Mouse (Mus musculus) kidney, embryonic 16.5 days (tissue): ENCODE measurements around the gene Gp1ba. TPM values are rescaled to one million over a fixed set of nuclear protein-coding genes. Genes with fewer than 3 reads are reported as not detected.

Experiments used
- ATAC-seq: fragments of 200-750 bp; cut with Nextera tagmentation; 2 replicates; pipeline ENCODE4 v1.8.0; 2017; ENCODE audit warnings: moderate TSS enrichment; ENCODE audit not compliant: low FRiP score, low TSS enrichment
- H3K27ac ChIP-seq: fragments of 300-500 bp; sonication (generic); 2 replicates; pipeline ENCODE4 v1.5.1; 2014; ENCODE audit warnings: low read length
- H3K27me3 ChIP-seq: fragments of 300-500 bp; sonication (generic); 2 replicates; pipeline ENCODE4 v1.6.1; 2014; ENCODE audit warnings: low read length, control low read depth, mixed read lengths; ENCODE audit not compliant: insufficient read depth
- H3K36me3 ChIP-seq: fragments of 300-500 bp; sonication (generic); 2 replicates; pipeline ENCODE4 v1.6.1; 2014; ENCODE audit warnings: low read length, control low read depth, mixed read lengths; ENCODE audit not compliant: insufficient read depth
- H3K4me1 ChIP-seq: fragments of 300-500 bp; sonication (generic); 2 replicates; pipeline ENCODE4 v1.6.1; 2014; ENCODE audit warnings: low read length, control low read depth, mixed read lengths; ENCODE audit not compliant: insufficient read depth
- H3K4me2 ChIP-seq: fragments of 300-500 bp; sonication (generic); replicated peaks from 2 replicates; pipeline ENCODE4 v1.6.1; 2014; ENCODE audit warnings: low read depth, low read length
- H3K4me3 ChIP-seq: fragments of 300-500 bp; sonication (generic); 2 replicates; pipeline ENCODE4 v1.5.1; 2014; ENCODE audit warnings: mild to moderate bottlenecking, low read length
- H3K9ac ChIP-seq: fragments of 300-500 bp; sonication (generic); replicated peaks from 2 replicates; pipeline ENCODE4 v1.6.1; 2014; ENCODE audit warnings: low read length
- H3K9me3 ChIP-seq: fragments of 300-500 bp; sonication (generic); 2 replicates; pipeline ENCODE4 v1.6.1; 2016; ENCODE audit warnings: low read length, control low read depth
- WGBS: fragments of 180-500 bp; shearing (Covaris S2); extraction: QIAGEN DNeasy Blood & Tissue Kit; methylation state at CpG from one replicate; pipeline ENCODE4 v1.1.7; 2014; 5-methylcytosine and 5-hydroxymethylcytosine counted together
- polyA plus RNA-seq: library from polyadenylated mRNA; unstranded; fragments of >200 nt; fragmentation: Nextera tagmentation; extraction: Ambion mirVana; gene quantifications from 2 replicates; pipeline ENCODE4 v1.2.1, GENCODE M21; 2015

The Gp1ba gene
- polyA plus RNA-seq, 1 experiment from 2014 or later = 0.11 TPM

DNA sequence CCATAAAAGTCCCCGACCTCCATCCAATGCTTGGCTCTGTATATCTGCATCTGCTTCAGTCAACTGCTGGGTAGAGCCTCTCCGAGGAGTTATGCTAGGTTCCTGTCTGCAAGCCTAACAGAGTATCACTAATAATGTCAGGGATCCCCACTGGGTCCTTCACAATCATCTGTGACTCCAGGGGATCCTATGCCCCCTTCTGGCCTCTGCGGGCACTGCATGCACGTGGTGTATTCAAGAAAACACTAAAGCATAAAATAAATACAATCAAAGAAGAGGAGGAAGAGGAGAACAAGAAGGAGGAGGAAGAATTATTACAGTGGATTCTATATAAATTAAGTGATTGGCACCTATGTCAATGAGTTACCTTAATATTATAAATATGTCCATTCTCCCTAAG lies 13.4 kb upstream of the Gp1ba start:
- Histone ChIP-seq H3K9me3 (no peaks in the 10 kb centered on the region), H3K4me3 (no peak overlapping the region), H3K27ac (no peak overlapping the region), H3K36me3 (no peaks in the 10 kb centered on the region), H3K9ac (no peak overlapping the region), H3K27me3 (no peaks in the 10 kb centered on the region), H3K4me2 (no peak overlapping the region), H3K4me1 (peaks cover 7% of the 10 kb centered on the region; the same call in 1 of the 2 replicates)
- no peak for ATAC-seq
- WGBS = 49% methylated on average over 4 of the region's 4 CpGs

DNA sequence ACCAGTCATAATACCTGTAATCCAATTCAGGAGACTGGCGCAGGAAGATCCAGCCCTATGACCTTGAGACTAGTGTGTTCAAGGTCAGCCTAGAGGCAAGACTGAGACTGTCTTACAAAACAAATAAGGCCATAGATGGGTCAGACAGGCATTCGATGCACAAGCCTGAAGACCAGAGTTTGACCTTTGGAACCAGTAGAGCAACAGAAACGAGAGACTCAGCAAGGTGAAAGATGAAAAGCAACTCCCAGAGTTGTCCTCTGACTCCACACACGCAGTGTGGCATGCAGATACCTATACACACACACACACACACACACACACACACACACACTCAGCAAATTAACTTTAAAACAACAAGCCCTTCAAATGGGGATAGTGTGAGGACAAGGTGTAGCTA lies 12.0 kb upstream of the Gp1ba start:
- no peak for ATAC-seq
- Histone ChIP-seq H3K4me2 (no peak overlapping the region), H3K4me3 (no peak overlapping the region), H3K9me3 (no peaks in the 10 kb centered on the region), H3K27me3 (no peaks in the 10 kb centered on the region), H3K4me1 (peaks cover 5% of the 10 kb centered on the region; the same call in 1 of the 2 replicates), H3K27ac (no peak overlapping the region), H3K36me3 (no peaks in the 10 kb centered on the region), H3K9ac (no peak overlapping the region)
- 48% methylated on average over 4 of the region's 4 CpGs for WGBS

DNA sequence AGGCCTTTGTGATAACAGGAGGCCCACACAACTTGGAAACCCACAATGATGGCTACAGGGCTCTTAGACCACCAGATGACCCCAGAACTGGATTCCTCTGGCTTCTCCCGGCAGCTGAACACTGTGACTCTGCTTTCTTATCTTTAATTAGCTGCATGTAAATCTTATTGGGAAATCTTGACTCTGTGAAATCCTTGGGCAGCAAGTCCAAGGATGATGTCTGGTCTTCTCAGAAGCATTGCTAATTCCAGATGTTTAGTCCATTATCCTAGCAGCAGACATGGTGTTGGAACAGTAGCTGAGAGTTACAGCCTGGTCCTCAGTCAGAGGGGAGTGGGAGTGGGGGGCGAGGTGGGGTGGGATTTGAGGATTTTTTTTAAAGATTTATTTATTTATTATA lies 10.5 kb upstream of the Gp1ba start:
- H3K27ac ChIP-seq = no peak overlapping the region
- no peak for ATAC-seq
- no peaks in the 10 kb centered on the region for H3K9me3 ChIP-seq
- no peaks in the 10 kb centered on the region for H3K4me1 ChIP-seq
- H3K4me2 ChIP-seq = no peak overlapping the region
- H3K36me3 ChIP-seq = no peaks in the 10 kb centered on the region
- H3K27me3 ChIP-seq = no peaks in the 10 kb centered on the region
- H3K9ac ChIP-seq = no peak overlapping the region
- 70% methylated on average over 2 of the region's 2 CpGs for WGBS
- H3K4me3 ChIP-seq = no peak overlapping the region

DNA sequence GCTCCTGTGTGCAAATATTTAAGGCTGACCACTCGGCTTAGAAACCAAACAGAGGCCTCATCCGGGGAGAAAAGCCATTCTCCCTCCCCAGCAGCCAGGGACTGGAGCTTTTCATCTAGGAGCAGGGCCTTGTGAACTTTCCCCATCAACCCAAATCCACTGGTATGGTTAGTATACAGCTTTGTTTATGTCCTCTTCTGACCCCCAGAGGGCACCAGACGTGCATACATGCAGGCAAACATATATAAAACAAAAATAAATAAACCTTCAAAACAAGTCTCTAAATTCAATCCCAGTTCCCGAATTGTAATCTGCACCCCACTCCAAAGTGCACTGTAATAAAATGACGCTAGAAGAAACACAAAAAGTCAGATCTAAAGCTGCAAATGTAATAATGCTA lies 9.4 kb upstream of the Gp1ba start:
- H3K4me1 ChIP-seq = no peaks in the 10 kb centered on the region
- H3K4me3 ChIP-seq = no peak overlapping the region
- H3K36me3 ChIP-seq = no peaks in the 10 kb centered on the region
- ATAC-seq = no peak
- WGBS = 52% methylated on average over 5 of the region's 5 CpGs
- H3K27ac ChIP-seq = no peak overlapping the region
- no peak overlapping the region for H3K9ac ChIP-seq
- H3K27me3 ChIP-seq = no peaks in the 10 kb centered on the region
- no peak overlapping the region for H3K4me2 ChIP-seq
- no peaks in the 10 kb centered on the region for H3K9me3 ChIP-seq

DNA sequence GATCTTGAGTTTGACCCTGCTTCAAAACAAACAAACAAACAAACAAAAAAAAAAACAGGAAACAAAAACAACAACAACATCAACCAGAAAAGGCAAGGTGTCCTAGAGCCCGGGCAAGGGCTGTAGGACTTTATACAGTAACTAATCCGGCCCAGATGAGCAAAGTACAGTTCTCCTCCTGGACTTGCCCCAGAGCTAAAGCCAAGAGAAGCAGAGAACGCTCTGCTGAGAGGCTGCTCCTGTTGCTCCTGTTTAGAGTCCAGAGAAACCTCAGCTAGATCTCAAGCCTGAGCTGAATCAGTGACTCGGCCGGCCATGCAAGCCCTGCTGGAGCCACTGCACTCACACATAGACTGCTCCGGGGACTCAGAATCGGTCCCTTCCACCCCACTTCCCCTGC lies 8.8 kb upstream of the Gp1ba start:
- no peaks in the 10 kb centered on the region for H3K9me3 ChIP-seq
- no peaks in the 10 kb centered on the region for H3K27me3 ChIP-seq
- H3K4me2 ChIP-seq = no peak overlapping the region
- H3K27ac ChIP-seq = no peak overlapping the region
- ATAC-seq = no peak
- H3K4me1 ChIP-seq = no peaks in the 10 kb centered on the region
- 61% methylated on average over 7 of the region's 7 CpGs for WGBS
- H3K9ac ChIP-seq = no peak overlapping the region
- H3K4me3 ChIP-seq = no peak overlapping the region
- H3K36me3 ChIP-seq = no peaks in the 10 kb centered on the region

DNA sequence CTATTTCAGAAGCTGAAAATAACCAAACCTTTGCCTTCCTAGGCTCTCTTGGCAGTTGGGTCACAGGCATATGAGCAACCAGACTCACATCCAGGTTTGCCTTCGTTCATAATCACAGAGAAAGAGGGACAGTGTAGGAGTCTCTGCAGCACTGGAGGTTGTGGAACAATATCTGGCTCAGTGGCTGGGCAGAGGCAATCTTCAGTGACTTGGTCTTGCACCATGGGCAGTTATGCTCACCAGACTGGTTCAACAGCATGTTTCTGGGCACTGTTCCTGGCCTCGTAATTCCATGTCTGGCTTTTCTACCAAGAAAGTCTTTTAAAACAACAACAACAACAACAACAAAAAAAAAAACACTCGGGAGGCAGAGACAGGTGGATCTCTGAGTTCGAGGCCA lies 3.3 kb upstream of the Gp1ba start:
- ATAC-seq = no peak
- H3K4me3 ChIP-seq = no peak overlapping the region

DNA sequence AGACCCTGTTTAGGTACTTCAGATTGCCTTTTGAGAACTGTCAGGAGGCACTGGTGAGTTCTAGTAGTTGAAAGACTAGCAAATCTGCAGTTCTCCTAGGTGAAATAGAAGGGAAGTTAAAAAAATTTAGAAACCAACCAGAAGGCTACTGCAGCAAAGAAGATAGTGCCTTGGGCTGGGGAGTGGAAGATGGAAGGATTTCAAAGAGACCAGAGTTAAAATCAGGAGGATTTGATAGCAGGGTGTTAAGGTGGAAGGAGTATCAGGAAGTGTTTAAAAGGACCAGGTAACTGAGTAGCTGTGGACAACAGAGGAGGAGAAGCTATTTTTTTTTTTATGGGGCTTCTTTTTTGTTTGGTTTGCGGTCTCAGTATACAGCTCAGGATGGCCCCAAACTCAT lies 1.2 kb upstream of the Gp1ba start:
- Histone ChIP-seq H3K27ac (no peak overlapping the region), H3K9me3 (no peaks in the 10 kb centered on the region), H3K27me3 (no peaks in the 10 kb centered on the region), H3K4me2 (no peak overlapping the region), H3K36me3 (no peaks in the 10 kb centered on the region), H3K9ac (no peak overlapping the region), H3K4me1 (no peaks in the 10 kb centered on the region), H3K4me3 (no peak overlapping the region)
- 90% methylated on average over 1 of the region's 1 CpGs for WGBS
- ATAC-seq = no peak

More for the DNA sequence above, 3.3 kb upstream of the Gp1ba start:
- Histone ChIP-seq H3K9me3 (no peaks in the 10 kb centered on the region), H3K4me1 (no peaks in the 10 kb centered on the region), H3K27me3 (no peaks in the 10 kb centered on the region), H3K36me3 (no peaks in the 10 kb centered on the region), H3K9ac (no peak overlapping the region), H3K27ac (no peak overlapping the region), H3K4me2 (no peak overlapping the region)
- WGBS = 76% methylated on average over 4 of the region's 4 CpGs

DNA sequence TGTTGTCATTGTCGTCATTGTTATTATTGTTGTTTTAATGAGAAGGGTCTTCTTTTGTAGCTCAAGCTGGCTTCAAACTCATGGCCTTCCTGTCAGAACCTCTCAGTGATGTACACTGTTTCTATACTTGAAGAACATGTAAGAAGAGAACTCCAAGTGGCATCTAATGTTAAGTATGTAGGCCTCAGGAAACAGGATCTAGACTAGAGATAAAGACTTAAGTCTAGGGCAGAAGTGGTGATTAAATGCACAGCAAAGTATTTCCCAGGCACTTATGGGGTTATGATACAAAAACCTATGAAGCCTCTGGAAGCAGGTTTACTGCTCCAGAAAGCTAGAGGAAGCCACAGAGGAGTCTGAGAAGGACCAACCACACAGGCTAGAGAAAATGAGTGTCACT lies 629 bp upstream of the Gp1ba start:
- H3K9me3 ChIP-seq = no peaks in the 10 kb centered on the region
- no peaks in the 10 kb centered on the region for H3K4me1 ChIP-seq
- H3K9ac ChIP-seq = no peak overlapping the region
- WGBS = 85% methylated on average over 1 of the region's 1 CpGs
- 0 out of 2 replicates have a peak, but pooled peaks cover 3% of the 10 kb centered on the region for H3K36me3 ChIP-seq
- no peak for ATAC-seq
- no peak overlapping the region for H3K27ac ChIP-seq
- H3K27me3 ChIP-seq = no peaks in the 10 kb centered on the region
- no peak overlapping the region for H3K4me3 ChIP-seq
- no peak overlapping the region for H3K4me2 ChIP-seq

DNA sequence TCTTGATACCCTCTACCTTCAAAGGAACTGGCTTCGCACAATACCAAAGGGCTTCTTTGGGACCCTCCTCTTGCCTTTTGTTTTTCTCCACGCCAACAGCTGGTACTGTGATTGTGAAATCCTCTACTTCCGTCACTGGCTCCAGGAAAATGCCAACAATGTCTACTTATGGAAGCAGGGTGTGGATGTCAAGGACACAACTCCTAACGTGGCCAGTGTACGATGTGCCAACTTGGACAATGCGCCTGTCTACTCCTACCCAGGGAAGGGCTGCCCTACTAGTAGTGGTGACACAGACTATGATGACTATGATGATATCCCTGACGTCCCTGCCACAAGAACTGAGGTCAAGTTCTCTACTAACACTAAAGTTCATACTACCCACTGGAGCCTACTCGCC lies 1.1 kb downstream of the Gp1ba start:
- peaks cover 16% of the 10 kb centered on the region for H3K36me3 ChIP-seq
- WGBS = 84% methylated on average over 8 of the region's 8 CpGs
- H3K9me3 ChIP-seq = no peaks in the 10 kb centered on the region
- H3K9ac ChIP-seq = no peak overlapping the region
- no peak overlapping the region for H3K4me3 ChIP-seq
- no peaks in the 10 kb centered on the region for H3K27me3 ChIP-seq
- no peak overlapping the region for H3K27ac ChIP-seq
- ATAC-seq = no peak
- no peak overlapping the region for H3K4me2 ChIP-seq
- no peaks in the 10 kb centered on the region for H3K4me1 ChIP-seq

DNA sequence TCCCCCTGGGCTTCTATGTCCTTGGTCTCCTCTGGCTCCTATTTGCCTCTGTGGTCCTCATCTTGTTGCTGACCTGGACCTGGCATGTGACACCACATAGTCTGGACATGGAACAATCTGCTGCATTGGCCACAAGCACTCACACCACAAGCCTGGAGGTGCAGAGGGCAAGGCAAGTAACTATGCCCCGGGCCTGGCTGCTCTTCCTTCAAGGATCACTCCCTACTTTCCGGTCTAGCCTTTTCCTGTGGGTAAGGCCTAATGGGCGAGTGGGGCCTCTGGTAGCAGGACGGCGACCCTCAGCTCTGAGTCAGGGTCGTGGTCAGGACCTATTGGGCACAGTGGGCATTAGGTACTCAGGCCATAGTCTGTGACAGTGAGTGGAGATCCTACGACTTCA lies 2.3 kb downstream of the Gp1ba start:
- H3K27me3 ChIP-seq = no peaks in the 10 kb centered on the region
- no peak overlapping the region for H3K4me3 ChIP-seq
- no peaks in the 10 kb centered on the region for H3K9me3 ChIP-seq
- peaks cover 21% of the 10 kb centered on the region for H3K36me3 ChIP-seq
- peaks cover 12% of the 10 kb centered on the region for H3K4me1 ChIP-seq
- no peak for ATAC-seq
- H3K4me2 ChIP-seq = no peak overlapping the region
- WGBS = 81% methylated on average over 7 of the region's 7 CpGs
- no peak overlapping the region for H3K9ac ChIP-seq
- H3K27ac ChIP-seq = no peak overlapping the region

DNA sequence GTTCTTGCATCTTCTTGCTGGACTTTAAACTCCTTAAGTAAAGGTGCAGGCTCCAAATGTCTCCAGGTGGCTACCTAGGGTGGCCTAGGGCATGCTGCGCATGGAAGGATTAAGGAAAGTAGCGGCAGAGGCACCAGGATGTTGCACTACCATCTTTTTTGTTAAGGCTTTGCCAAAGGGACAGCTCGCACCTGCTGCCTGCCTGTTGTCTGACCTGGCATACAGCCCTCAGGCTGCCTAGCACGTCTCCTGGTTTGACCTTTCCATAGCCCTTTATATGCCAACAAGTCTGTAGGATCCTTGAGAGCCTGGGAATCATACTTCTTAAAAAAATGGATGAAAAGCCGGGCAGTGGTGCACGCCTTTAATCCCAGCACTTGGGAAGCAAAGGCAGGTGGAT lies 4.1 kb downstream of the Gp1ba start:
- WGBS = 92% methylated on average over 6 of the region's 6 CpGs
- H3K4me3 ChIP-seq = no peak overlapping the region
- no peak overlapping the region for H3K4me2 ChIP-seq
- H3K4me1 ChIP-seq = peaks cover 16% of the 10 kb centered on the region
- no peaks in the 10 kb centered on the region for H3K9me3 ChIP-seq
- H3K9ac ChIP-seq = no peak overlapping the region
- H3K27ac ChIP-seq = no peak overlapping the region
- H3K36me3 ChIP-seq = peaks cover 21% of the 10 kb centered on the region
- ATAC-seq = no peak
- no peaks in the 10 kb centered on the region for H3K27me3 ChIP-seq
